ENCODE assay signal across 8 mouse cellular contexts in the genomic region with DNA sequence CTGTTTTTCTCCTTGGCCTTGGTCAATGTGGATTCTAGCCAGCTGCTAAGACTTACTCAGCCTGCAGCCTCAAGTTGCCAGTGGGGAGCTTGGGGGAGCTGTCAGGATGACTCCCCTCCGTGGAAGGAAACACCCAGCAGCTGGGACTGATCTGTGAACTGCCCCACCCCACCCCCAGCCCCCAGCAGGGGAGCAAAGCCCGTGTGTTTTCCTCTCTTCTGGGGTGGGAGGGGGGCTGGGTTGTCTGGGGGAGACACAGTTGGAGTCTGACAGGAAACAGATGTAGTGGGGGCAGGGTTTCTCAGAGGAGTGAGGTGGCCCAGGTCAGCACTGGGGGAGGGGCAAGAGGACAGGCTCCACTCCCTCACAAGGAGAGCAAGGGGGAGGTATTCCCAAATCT. TPM values are rescaled to one million over a fixed set of nuclear protein-coding genes. Genes with fewer than 3 reads are reported as not detected.
DNase-seq lines count a peak whose midpoint lies in the region; ATAC-seq lines count a peak whose summit lies in the region.

No protein-coding gene starts in this region.

- H3K4me3 ChIP-seq in kidney, embryonic 16.5 days (ENCODE audit: low read length): no peak overlapping the region
- no peak overlapping the region for H3K4me3 ChIP-seq in embryonic facial prominence, embryonic 13.5 days
- H3K4me3 ChIP-seq in intestine, embryonic 16.5 days (ENCODE audit: low read length): no peak overlapping the region
- H3K4me3 ChIP-seq in neural tube, embryonic 11.5 days (ENCODE audit: low read depth, low read length): no peak overlapping the region

- peak overlapping the region; percentile 88 for H3K27ac ChIP-seq in kidney, embryonic 16.5 days (ENCODE audit: low read length)
- peak overlapping the region; percentile 62 for H3K27ac ChIP-seq in embryonic facial prominence, embryonic 13.5 days
- H3K27ac ChIP-seq in intestine, embryonic 16.5 days (ENCODE audit: low read length): peak overlapping the region; percentile 72
- H3K27ac ChIP-seq in neural tube, embryonic 11.5 days (ENCODE audit: low read depth, low read length): no peak overlapping the region

- peaks cover 7% of the 10 kb centered on the region; the same call in 1 of the 2 replicates for H3K36me3 ChIP-seq in kidney, embryonic 16.5 days (ENCODE audit: insufficient read depth, low read length)
- H3K36me3 ChIP-seq in embryonic facial prominence, embryonic 13.5 days: peaks cover 66% of the 10 kb centered on the region
- peaks cover 3% of the 10 kb centered on the region; the same call in 1 of the 2 replicates for H3K36me3 ChIP-seq in intestine, embryonic 16.5 days (ENCODE audit: control insufficient read depth, insufficient read depth, low read length)
- H3K36me3 ChIP-seq in neural tube, embryonic 11.5 days (ENCODE audit: control insufficient read depth, insufficient read depth, low read length): no peaks in the 10 kb centered on the region

- H3K27me3 ChIP-seq in kidney, embryonic 16.5 days (ENCODE audit: insufficient read depth, low read length): no peaks in the 10 kb centered on the region
- H3K27me3 ChIP-seq in embryonic facial prominence, embryonic 13.5 days: no peaks in the 10 kb centered on the region
- H3K27me3 ChIP-seq in intestine, embryonic 16.5 days (replicated peaks; ENCODE audit: control insufficient read depth, insufficient read depth, low read length): no peaks in the 10 kb centered on the region
- no peaks in the 10 kb centered on the region for H3K27me3 ChIP-seq in neural tube, embryonic 11.5 days (ENCODE audit: control insufficient read depth, insufficient read depth, low read length)

- 0% methylated on average over 2 of the region's 2 CpGs for WGBS in kidney, embryonic 16.5 days
- 0% methylated on average over 2 of the region's 2 CpGs for WGBS in embryonic facial prominence, embryonic 13.5 days
- WGBS in intestine, embryonic 16.5 days: 3% methylated on average over 2 of the region's 2 CpGs
- 4% methylated on average over 2 of the region's 2 CpGs for WGBS in neural tube, embryonic 11.5 days

- H3K9ac ChIP-seq in kidney, embryonic 16.5 days (replicated peaks; ENCODE audit: low read length): 0 out of 2 replicates have a peak overlapping the region, but pooled peaks have one; percentile 32
- H3K9ac ChIP-seq in embryonic facial prominence, embryonic 13.5 days: no peak overlapping the region
- no peak overlapping the region for H3K9ac ChIP-seq in intestine, embryonic 16.5 days (ENCODE audit: low read depth, low read length)
- no peak overlapping the region for H3K9ac ChIP-seq in neural tube, embryonic 11.5 days (ENCODE audit: low read length)

- H3K4me2 ChIP-seq in kidney, embryonic 16.5 days (replicated peaks; ENCODE audit: low read depth, low read length): no peak overlapping the region
- H3K4me2 ChIP-seq in embryonic facial prominence, embryonic 13.5 days: peak overlapping the region; percentile 12; the same call in 1 of the 2 replicates
- no peak overlapping the region for H3K4me2 ChIP-seq in intestine, embryonic 16.5 days (ENCODE audit: low read depth, low read length)
- no peak overlapping the region for H3K4me2 ChIP-seq in neural tube, embryonic 11.5 days (ENCODE audit: low read depth)

- peak; percentile 81 for ATAC-seq in kidney, embryonic 16.5 days (ENCODE audit: low FRiP score, low TSS enrichment)
- no peak for ATAC-seq in embryonic facial prominence, embryonic 13.5 days (ENCODE audit: insufficient number of reproducible peaks, insufficient read depth, low FRiP score, low TSS enrichment, low read depth)
- peak; percentile 64 for ATAC-seq in intestine, embryonic 16.5 days
- ATAC-seq in neural tube, embryonic 11.5 days (ENCODE audit: insufficient read depth, low FRiP score, low TSS enrichment): no peak

- no peak for DNase-seq in kidney, adult 8-10 months
- DNase-seq in neural tube, embryonic 11.5 days (ENCODE audit: low spot score): peak; percentile 49
- no peak for DNase-seq in right cerebral cortex, postnatal 36 days (ENCODE audit: low spot score in 2 of 2)
- no peak for DNase-seq in frontal cortex, postnatal 25 days (ENCODE audit: low spot score in 2 of 2)
- DNase-seq in adrenal gland, adult 2 months: no peak

- no peaks in the 10 kb centered on the region for H3K9me3 ChIP-seq in kidney, embryonic 16.5 days (ENCODE audit: low read length)
- no peaks in the 10 kb centered on the region for H3K9me3 ChIP-seq in embryonic facial prominence, embryonic 13.5 days
- no peaks in the 10 kb centered on the region for H3K9me3 ChIP-seq in intestine, embryonic 16.5 days (ENCODE audit: control insufficient read depth, low read length)
- no peaks in the 10 kb centered on the region for H3K9me3 ChIP-seq in neural tube, embryonic 11.5 days (ENCODE audit: control insufficient read depth, low read length)

- H3K4me1 ChIP-seq in kidney, embryonic 16.5 days (ENCODE audit: insufficient read depth, low read length): peaks cover 30% of the 10 kb centered on the region
- peaks cover 36% of the 10 kb centered on the region for H3K4me1 ChIP-seq in embryonic facial prominence, embryonic 13.5 days
- peaks cover 24% of the 10 kb centered on the region for H3K4me1 ChIP-seq in intestine, embryonic 16.5 days (ENCODE audit: control insufficient read depth, insufficient read depth, low read length)
- H3K4me1 ChIP-seq in neural tube, embryonic 11.5 days (ENCODE audit: control insufficient read depth, insufficient read depth, low read length): peaks cover 4% of the 10 kb centered on the region; the same call in 1 of the 2 replicates

RNA-seq across cellular contexts. Expression of a gene that starts 24.5 kb away (rescaled TPM):
- 42.4 and 55.5 TPM in 2 replicates for polyA plus RNA-seq in kidney, embryonic 16.5 days (2015; fragmentation: Nextera tagmentation; extraction: Ambion mirVana)
- 31.4 and 34.1 TPM in 2 replicates for polyA plus RNA-seq in embryonic facial prominence, embryonic 13.5 days (2015; fragmentation: Nextera tagmentation; extraction: Ambion mirVana)
- polyA plus RNA-seq in intestine, embryonic 16.5 days (2015; fragmentation: Nextera tagmentation; extraction: Ambion mirVana): 125 and 134 TPM in 2 replicates
- polyA plus RNA-seq in neural tube, embryonic 11.5 days (2014; fragmentation: Nextera tagmentation; extraction: Ambion mirVana): 38.7 TPM in 2 replicates
- 10 to 100 TPM; 21.2 to 34.6 TPM for total RNA-seq in adrenal gland, adult 2 months (2021)
- polyA plus RNA-seq in adrenal gland, adult 2 months (2012; rRNA removed): 103 and 109 TPM in 2 replicates

RNA-seq across cellular contexts. Expression of a gene that starts 50.4 kb away (rescaled TPM):
- 12.2 and 17.3 TPM in 2 replicates for polyA plus RNA-seq in kidney, embryonic 16.5 days (2015; fragmentation: Nextera tagmentation; extraction: Ambion mirVana)
- 29.4 and 32.7 TPM in 2 replicates for polyA plus RNA-seq in embryonic facial prominence, embryonic 13.5 days (2015; fragmentation: Nextera tagmentation; extraction: Ambion mirVana)
- polyA plus RNA-seq in intestine, embryonic 16.5 days (2015; fragmentation: Nextera tagmentation; extraction: Ambion mirVana): 9.1 and 10.0 TPM in 2 replicates
- 22.3 and 22.6 TPM in 2 replicates for polyA plus RNA-seq in neural tube, embryonic 11.5 days (2014; fragmentation: Nextera tagmentation; extraction: Ambion mirVana)
- 10 to 100 TPM; 19.5 to 32.6 TPM for total RNA-seq in adrenal gland, adult 2 months (2021)
- 19.5 and 20.6 TPM in 2 replicates for polyA plus RNA-seq in adrenal gland, adult 2 months (2012; rRNA removed)

Comparison
In these comparisons a context has a peak if more than half of its experiments do, and no peak if none do; other contexts are left out.
1. ATAC-seq: peak in kidney, embryonic 16.5 days (single experiment) and intestine, embryonic 16.5 days (single experiment); none in embryonic facial prominence, embryonic 13.5 days (single experiment) and neural tube, embryonic 11.5 days (single experiment).